Mouse (Mus musculus) bone marrow, adult 2 months (tissue): ENCODE data around the gene Fam166a.

Experiments used
- CTCF ChIP-seq: fragments of 200-500 bp; IDR thresholded peaks from 2 replicates; pipeline ENCODE4 v1.5.1; 2011; ENCODE audit warnings: low read length, control low read depth; ENCODE audit not compliant: control insufficient read depth, insufficient read depth
- POLR2A ChIP-seq: fragments of 200-500 bp; IDR thresholded peaks from 2 replicates; pipeline ENCODE4 v1.6.1; 2011; ENCODE audit warnings: low read depth, mild to moderate bottlenecking, control low read depth, low read length, borderline replicate concordance; ENCODE audit not compliant: control insufficient read depth

GRCm38 (mm10) chr2:25185625-25186574 lies 32.6 kb upstream of the Fam166a start:
- TF ChIP-seq POLR2A (no peak; the same call in 1 of the 2 replicates), CTCF (no peak; the same call in 1 of the 2 replicates)
